Mouse (Mus musculus): Measurements from ENCODE around the gene Pcyt1b. TPM values are rescaled to one million over a fixed set of nuclear protein-coding genes. Genes with fewer than 3 reads are reported as not detected.
A peak's percentile ranks its signal among the peaks of the same experiment; 100 is the strongest.

Gene Pcyt1b
- 4.4 and 8.0 TPM in 2 replicates for total RNA-seq (2017)

GRCm38 (mm10) chrX:93654218-93655002 is at the start of gene Pcyt1b:
TSS of gene Pcyt1b (plus strand) at chrX:93654863.
- 0 out of 4 replicates have a peak, but pooled peaks of 1 of the 2 experiments have one; percentile 17 for ATAC-seq (replicated peaks in 1 of 2; ENCODE audit: insufficient read depth in 1 of 2, low FRiP score in 2 of 2, low TSS enrichment in 1 of 2, low read depth in 1 of 2, poor library complexity in 2 of 2, severe bottlenecking in 2 of 2)

DNA sequence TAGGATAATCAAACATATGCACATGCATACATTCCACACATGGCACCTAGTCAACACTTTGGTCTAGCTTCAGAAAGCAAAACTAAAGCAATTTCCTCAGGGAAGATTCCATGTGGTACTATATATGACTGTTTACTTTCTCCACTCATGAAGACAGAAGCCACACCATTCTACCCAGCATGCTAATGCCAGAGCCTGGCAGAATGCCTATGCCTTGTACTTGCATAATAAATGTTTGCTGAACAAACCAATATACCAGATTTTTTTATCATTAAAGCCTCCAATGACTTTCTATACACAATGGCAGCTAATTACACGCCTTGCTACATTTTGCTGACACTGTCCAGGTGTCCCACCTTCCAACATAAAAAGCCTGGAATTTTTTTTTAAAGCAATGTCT is 24.4 kb upstream of the Pcyt1b start:
- no peak for ATAC-seq (replicated peaks in 1 of 2; ENCODE audit: insufficient read depth in 1 of 2, low FRiP score in 2 of 2, low TSS enrichment in 1 of 2, low read depth in 1 of 2, poor library complexity in 2 of 2, severe bottlenecking in 2 of 2)

- peak; percentile 96 to 99 for ATAC-seq (replicated peaks in 1 of 2; ENCODE audit: insufficient read depth in 1 of 2, low FRiP score in 2 of 2, low TSS enrichment in 1 of 2, low read depth in 1 of 2, poor library complexity in 2 of 2, severe bottlenecking in 2 of 2)
These were observed 22.8 kb upstream of the Pcyt1b start, which contains the start of gene Pola1 for GRCm38 (mm10) chrX:93631657-93632449. TSS of gene Pola1 (minus strand) at chrX:93632155.

DNA sequence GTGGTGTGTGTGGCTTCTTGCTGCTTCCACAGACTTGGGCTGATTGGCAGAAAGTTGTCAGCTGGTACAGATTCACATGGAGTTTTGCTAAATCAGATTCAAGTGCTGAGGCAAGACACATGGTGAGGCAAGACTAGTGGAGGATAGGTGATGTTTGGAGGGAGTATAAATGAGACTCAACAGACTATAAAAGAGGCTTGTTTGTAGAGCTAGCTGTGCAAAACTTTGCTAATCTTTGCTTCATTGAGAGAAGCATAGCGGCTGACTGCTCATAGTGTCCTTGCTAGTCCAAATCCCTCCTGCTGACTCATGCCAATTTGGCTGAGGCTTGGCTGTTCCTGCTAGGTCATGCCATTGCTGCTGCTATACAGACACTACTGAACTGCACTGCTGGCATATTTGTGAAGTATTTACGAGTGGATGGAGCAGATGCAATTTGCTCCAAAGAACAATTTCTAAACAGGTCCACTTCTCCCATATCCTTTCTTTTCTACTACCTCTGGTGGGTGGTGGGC is 19.7 kb upstream of the Pcyt1b start:
- ATAC-seq (replicated peaks in 1 of 2; ENCODE audit: insufficient read depth in 1 of 2, low FRiP score in 2 of 2, low TSS enrichment in 1 of 2, low read depth in 1 of 2, poor library complexity in 2 of 2, severe bottlenecking in 2 of 2), result 0 out of 4 replicates have a peak, but pooled peaks of 1 of the 2 experiments have one; percentile 44

- ATAC-seq (replicated peaks in 1 of 2; ENCODE audit: insufficient read depth in 1 of 2, low FRiP score in 2 of 2, low TSS enrichment in 1 of 2, low read depth in 1 of 2, poor library complexity in 2 of 2, severe bottlenecking in 2 of 2), result no peak
These were observed 11.1 kb upstream of the Pcyt1b start for GRCm38 (mm10) chrX:93643600-93643999.

DNA sequence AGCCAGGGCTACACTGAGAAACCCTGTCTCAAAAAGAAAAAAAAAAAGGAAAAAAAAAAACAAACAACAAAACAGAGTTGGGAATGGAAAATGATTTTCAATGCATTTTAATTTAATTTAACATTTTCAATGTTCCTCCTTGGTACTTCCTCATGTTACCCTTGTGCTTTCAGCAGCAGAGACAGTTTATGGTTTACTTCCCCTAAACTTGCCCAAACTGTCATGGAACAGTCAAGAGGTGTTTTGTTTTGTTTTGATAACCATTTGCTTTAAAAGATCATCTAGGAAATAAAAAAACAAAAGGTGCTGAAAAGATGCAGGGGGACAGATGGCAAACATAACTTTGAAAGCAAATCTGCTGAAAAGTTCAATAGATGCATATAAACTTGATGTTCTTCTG is 10.6 kb upstream of the Pcyt1b start:
- ATAC-seq (replicated peaks in 1 of 2; ENCODE audit: insufficient read depth in 1 of 2, low FRiP score in 2 of 2, low TSS enrichment in 1 of 2, low read depth in 1 of 2, poor library complexity in 2 of 2, severe bottlenecking in 2 of 2), result no peak

GRCm38 (mm10) chrX:93650738-93651137 is 3.9 kb upstream of the Pcyt1b start:
- no peak for ATAC-seq (replicated peaks in 1 of 2; ENCODE audit: insufficient read depth in 1 of 2, low FRiP score in 2 of 2, low TSS enrichment in 1 of 2, low read depth in 1 of 2, poor library complexity in 2 of 2, severe bottlenecking in 2 of 2)

- ATAC-seq (replicated peaks in 1 of 2; ENCODE audit: insufficient read depth in 1 of 2, low FRiP score in 2 of 2, low TSS enrichment in 1 of 2, low read depth in 1 of 2, poor library complexity in 2 of 2, severe bottlenecking in 2 of 2), result peak in 1 of 2 experiments; percentile 32; a peak in 2 of 4 replicates
These were observed 490 bp downstream of the Pcyt1b start for GRCm38 (mm10) chrX:93655153-93655552.

DNA sequence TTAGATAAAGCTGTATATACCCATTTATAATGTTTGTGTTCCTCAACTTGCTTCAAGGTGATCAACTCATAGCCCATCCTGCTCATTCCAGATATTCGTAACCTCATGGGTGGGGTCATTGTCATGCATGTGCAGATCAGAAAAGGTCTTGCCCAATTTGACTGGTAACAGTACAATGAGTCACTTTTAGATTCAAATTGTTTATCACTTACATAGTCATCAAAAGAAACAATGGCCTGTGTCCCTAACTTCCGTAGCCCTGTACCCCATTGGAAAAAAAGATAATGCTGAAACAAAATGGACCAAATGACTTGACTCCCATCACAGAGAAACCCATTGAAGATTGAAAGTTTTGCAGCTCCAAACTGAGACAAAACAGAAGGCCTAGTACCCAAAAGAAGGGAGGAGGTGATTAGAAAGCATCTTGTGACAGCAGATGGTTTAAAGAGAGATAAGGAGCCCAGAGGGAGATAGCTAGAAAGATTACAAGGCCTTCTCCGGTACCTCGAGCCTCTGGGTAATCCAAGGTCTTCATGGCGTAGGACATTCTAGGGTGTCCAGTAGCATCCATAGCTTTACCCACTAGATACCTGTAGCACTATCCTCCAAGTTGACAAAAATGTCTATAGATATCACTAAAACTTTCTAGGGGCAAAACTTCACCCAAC is 9.4 kb downstream of the Pcyt1b start:
- ATAC-seq (replicated peaks in 1 of 2; ENCODE audit: insufficient read depth in 1 of 2, low FRiP score in 2 of 2, low TSS enrichment in 1 of 2, low read depth in 1 of 2, poor library complexity in 2 of 2, severe bottlenecking in 2 of 2), result no peak

DNA sequence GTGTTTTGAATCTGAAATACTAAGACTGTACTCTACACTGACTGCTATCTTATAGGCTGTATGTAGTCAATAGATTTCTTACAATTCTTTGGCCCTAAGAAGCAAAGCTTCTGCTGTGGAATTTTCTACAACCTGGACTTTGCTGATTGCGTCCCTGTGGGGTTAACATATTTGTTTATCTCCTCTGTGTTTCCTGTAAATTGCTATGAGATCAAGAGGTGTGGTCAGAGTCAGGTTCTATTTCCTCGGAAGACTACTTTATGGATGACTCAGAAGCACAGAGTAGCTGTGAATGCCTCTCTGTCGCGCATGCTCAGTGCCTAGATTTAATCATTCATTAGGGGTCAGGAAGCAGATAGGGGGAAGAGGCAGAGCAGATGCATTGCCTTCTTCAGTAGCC is 10.1 kb downstream of the Pcyt1b start:
- ATAC-seq (replicated peaks in 1 of 2; ENCODE audit: insufficient read depth in 1 of 2, low FRiP score in 2 of 2, low TSS enrichment in 1 of 2, low read depth in 1 of 2, poor library complexity in 2 of 2, severe bottlenecking in 2 of 2), result no peak

DNA sequence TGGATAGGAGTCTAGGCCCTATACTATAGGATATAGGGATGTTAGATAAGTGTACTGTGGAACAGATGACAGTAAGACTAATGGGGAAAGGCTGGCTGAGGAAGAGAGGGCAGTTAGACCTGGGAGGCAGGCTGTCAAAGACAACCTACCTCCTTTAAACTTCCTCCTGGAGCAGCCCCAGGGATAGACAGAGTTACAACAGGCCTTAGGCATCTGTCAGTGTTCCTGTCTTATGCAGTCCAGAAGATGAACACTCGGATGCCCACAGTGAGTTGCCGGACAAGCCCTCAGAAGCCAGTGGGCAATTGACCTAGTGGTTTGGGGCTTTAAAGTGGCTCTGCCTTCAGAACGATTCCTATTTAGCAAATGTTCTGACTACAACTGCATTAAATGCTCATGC is 19.8 kb downstream of the Pcyt1b start:
- no peak for ATAC-seq (replicated peaks in 1 of 2; ENCODE audit: insufficient read depth in 1 of 2, low FRiP score in 2 of 2, low TSS enrichment in 1 of 2, low read depth in 1 of 2, poor library complexity in 2 of 2, severe bottlenecking in 2 of 2)

DNA sequence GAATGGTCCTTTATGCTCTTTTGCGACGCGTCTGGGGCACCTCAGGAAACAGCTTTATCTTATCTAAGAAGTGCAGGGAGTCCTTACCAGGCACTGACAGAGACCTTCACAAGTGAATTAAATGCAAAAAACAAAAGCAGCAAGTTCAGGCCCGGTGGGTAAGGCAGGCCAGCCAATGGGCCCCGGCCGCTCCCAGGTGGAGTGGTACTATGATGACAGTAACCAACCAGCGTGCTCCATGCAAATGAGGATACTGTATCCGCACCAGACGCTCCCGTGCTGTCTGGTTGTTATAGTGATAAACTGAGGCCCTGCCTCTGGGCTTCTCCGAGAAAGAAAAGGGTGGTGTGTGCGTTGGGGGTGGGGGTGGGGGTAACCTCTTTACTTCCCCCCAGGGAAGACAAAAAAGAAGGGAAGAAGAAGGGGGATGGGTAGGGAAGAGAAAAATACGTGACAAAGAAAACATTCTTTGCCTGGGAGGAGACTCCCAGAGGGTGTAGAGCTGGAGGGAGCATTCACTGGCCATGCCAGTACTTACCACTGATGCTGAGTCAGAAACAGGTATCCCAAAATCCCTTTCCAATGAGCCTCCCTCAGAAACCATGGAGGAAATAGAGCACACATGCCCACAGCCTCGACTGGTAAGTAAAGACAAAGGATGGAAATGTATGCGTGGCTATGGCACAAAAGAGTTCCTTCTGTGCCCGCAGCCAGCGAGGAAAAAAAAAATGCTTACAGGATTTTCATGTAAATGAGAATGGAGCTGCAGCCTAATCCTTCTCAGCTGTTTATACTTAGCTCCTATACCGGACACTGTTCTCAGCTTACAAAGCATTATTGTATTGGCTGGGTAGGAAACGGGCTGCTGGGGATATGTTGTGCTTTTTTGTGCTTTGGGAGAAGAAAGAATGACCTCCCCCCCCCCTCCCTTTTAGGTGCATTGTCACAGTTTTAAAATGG is 20.5 kb downstream of the Pcyt1b start:
- ATAC-seq (replicated peaks in 1 of 2; ENCODE audit: insufficient read depth in 1 of 2, low FRiP score in 2 of 2, low TSS enrichment in 1 of 2, low read depth in 1 of 2, poor library complexity in 2 of 2, severe bottlenecking in 2 of 2), result peak; percentile 99 to 100

DNA sequence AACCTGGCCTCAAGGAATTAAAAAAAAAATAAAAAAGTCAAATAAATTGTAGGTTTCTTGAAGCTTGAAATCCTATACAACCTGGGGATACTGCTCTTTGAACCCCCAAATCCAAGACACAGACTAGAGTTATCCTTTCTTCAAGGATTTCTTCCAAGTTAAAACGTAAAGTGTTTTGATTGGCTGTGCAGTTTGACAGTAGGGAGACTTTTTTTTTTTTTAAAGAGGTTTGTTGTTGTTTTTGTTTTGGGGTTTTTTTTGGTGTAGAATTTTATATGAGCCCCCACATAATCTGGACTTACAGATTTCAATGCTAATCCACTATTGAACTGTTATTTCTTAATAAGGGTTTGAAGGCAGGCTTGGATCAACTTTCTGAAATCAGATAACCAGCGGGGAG is 21.6 kb downstream of the Pcyt1b start:
- no peak for ATAC-seq (replicated peaks in 1 of 2; ENCODE audit: insufficient read depth in 1 of 2, low FRiP score in 2 of 2, low TSS enrichment in 1 of 2, low read depth in 1 of 2, poor library complexity in 2 of 2, severe bottlenecking in 2 of 2)

GRCm38 (mm10) chrX:93689287-93689686 is 34.6 kb downstream of the Pcyt1b start:
- ATAC-seq (replicated peaks in 1 of 2; ENCODE audit: insufficient read depth in 1 of 2, low FRiP score in 2 of 2, low TSS enrichment in 1 of 2, low read depth in 1 of 2, poor library complexity in 2 of 2, severe bottlenecking in 2 of 2), result peak; percentile 71 to 85

DNA sequence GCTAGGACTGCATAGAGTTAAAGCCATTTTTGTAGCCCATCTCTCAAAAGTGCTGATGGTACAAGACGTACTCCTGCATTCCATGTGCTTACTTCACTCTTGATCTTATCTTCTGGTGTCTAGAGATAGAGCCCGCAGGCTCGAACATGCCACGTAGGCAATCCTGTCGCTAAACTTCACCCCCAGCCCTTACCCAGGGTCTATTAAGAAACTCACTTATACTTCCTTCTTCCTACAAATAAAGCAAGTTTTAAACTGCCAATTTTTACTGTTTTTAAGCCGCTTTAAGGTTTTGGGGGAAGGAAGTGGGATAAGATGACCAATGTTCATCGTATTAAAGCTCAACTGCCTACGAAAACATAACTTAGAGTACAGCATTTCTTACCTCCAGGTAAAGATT is 36.0 kb downstream of the Pcyt1b start:
- no peak for ATAC-seq (replicated peaks in 1 of 2; ENCODE audit: insufficient read depth in 1 of 2, low FRiP score in 2 of 2, low TSS enrichment in 1 of 2, low read depth in 1 of 2, poor library complexity in 2 of 2, severe bottlenecking in 2 of 2)

DNA sequence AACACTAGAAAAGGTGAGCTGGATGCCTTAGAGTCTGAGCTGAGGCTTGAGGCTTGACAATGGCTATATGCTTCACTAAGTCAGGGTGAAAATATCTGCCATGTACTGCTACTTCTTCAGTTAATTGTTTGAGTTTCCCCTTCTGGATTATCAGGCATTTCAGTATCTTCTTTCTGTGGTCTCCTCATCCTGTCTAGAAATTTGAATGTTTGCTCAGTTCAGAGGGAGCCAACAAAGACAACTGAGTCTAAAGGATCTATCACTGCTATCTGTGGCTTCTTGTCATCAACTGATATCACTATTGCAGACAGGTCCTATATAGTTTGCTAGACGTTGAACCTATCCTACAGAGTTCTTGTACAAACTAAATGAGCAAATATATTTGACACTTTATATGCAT is 42.9 kb downstream of the Pcyt1b start:
- ATAC-seq (replicated peaks in 1 of 2; ENCODE audit: insufficient read depth in 1 of 2, low FRiP score in 2 of 2, low TSS enrichment in 1 of 2, low read depth in 1 of 2, poor library complexity in 2 of 2, severe bottlenecking in 2 of 2), result no peak

All from hematopoietic stem cell, adult 5-6 weeks (primary cell).